8 mouse cellular contexts compared by ENCODE assay signal in the genomic region with DNA sequence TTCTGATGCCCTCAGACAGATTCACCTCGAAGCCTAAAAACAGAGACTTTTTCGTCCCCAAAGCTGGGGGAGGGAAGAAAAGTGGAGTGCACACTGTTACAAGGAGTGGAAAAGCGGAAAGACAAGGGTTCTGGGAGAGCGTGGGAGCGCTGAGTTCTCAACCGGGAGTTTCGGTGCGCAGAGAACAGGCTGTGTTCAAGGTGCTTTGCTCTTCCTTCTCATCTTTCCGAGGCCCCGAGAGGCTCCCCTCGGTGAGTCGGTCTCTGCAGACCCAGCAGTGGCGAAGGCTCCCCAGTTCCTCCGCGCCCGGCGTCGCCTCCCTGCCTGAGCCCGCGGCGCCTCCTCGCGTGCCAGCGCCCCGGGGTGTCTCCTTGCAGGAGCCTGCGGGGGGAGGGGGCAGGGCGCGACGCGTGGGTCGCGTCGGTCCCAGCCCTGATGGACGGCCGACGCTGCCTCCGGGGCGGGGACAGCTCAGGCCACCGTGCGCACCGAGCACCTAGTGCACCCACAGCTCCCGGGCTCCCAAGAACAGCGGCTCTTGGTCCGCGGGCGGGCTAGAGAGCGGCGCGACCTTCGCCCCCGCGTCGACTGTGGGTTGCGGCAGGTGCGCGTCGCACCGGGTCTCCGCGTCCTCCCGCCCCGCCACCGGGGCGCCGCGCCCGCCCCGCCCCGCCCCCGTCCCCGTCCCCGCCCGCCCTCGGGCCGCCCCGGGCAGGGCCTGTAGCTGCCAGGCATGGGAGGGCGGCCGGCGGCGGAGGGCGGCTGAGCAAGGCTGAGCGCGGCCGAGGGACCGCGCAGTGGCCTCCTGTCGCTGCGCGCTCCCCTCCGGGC. TPM values are rescaled to one million over a fixed set of nuclear protein-coding genes. Genes with fewer than 3 reads are reported as not detected.
A peak's percentile ranks its signal among the peaks of the same experiment; 100 is the strongest.
DNase-seq lines count a peak whose midpoint lies in the region; ATAC-seq and TF ChIP-seq lines count a peak whose summit lies in the region.

No protein-coding gene starts in this region.

- H3K27ac ChIP-seq in cerebellum, adult 2 months (ENCODE audit: insufficient read depth, low read length): no peak overlapping the region
- no peak overlapping the region for H3K27ac ChIP-seq in limb, embryonic 14.5 days (replicated peaks; ENCODE audit: low read depth, low read length)
- H3K27ac ChIP-seq in midbrain, embryonic 14.5 days (replicated peaks; ENCODE audit: low read depth, low read length): no peak overlapping the region
- H3K27ac ChIP-seq in testis, adult 2 months (ENCODE audit: control insufficient read depth, insufficient read depth, low read depth, low read length): peak overlapping the region; percentile 65

- H3K9me3 ChIP-seq in limb, embryonic 14.5 days (ENCODE audit: control insufficient read depth, low read length): no peaks in the 10 kb centered on the region
- H3K9me3 ChIP-seq in midbrain, embryonic 14.5 days (ENCODE audit: control insufficient read depth, low read length): no peaks in the 10 kb centered on the region

- no peaks in the 10 kb centered on the region for H3K27me3 ChIP-seq in cerebellum, adult 2 months (ENCODE audit: control insufficient read depth, insufficient read depth, low read length)
- peaks cover 52% of the 10 kb centered on the region for H3K27me3 ChIP-seq in limb, embryonic 14.5 days (ENCODE audit: control insufficient read depth, insufficient read depth, low read length)
- peaks cover 48% of the 10 kb centered on the region for H3K27me3 ChIP-seq in midbrain, embryonic 14.5 days (ENCODE audit: control insufficient read depth, insufficient read depth, low read length)
- no peaks in the 10 kb centered on the region for H3K27me3 ChIP-seq in testis, adult 2 months (ENCODE audit: control insufficient read depth, insufficient read depth, low read length)

- H3K4me1 ChIP-seq in cerebellum, adult 2 months (ENCODE audit: control insufficient read depth, insufficient read depth, low read length): no peaks in the 10 kb centered on the region
- H3K4me1 ChIP-seq in limb, embryonic 14.5 days (ENCODE audit: control insufficient read depth, insufficient read depth, low read length): peaks cover 5% of the 10 kb centered on the region; the same call in 1 of the 2 replicates
- H3K4me1 ChIP-seq in midbrain, embryonic 14.5 days (ENCODE audit: control insufficient read depth, insufficient read depth, low read length): peaks cover 12% of the 10 kb centered on the region; the same call in 1 of the 2 replicates
- H3K4me1 ChIP-seq in testis, adult 2 months (ENCODE audit: control insufficient read depth, insufficient read depth, low read length): peaks cover 3% of the 10 kb centered on the region

- TF ChIP-seq POLR2A in cerebellum, adult 2 months (IDR thresholded peaks at IDR 0.05; ENCODE audit: borderline replicate concordance, insufficient read depth, low read length): no peak
- TF ChIP-seq POLR2A in limb, embryonic 14.5 days (IDR thresholded peaks at IDR 0.05; ENCODE audit: borderline replicate concordance, extremely low read depth, insufficient read depth, insufficient read length): no peak
- TF ChIP-seq POLR2A in testis, adult 2 months (IDR thresholded peaks at IDR 0.05; ENCODE audit: control insufficient read depth, low read depth, low read length): no peak

- peak; percentile 53; the same call in 1 of the 2 replicates for ATAC-seq in limb, embryonic 14.5 days (ENCODE audit: low FRiP score, low read depth)
- ATAC-seq in midbrain, embryonic 14.5 days (ENCODE audit: low FRiP score, low TSS enrichment): peak; percentile 71

- no peak for TF ChIP-seq CTCF in cerebellum, adult 2 months (IDR thresholded peaks at IDR 0.05; ENCODE audit: borderline replicate concordance, insufficient read depth, low read depth, low read length)
- TF ChIP-seq CTCF in testis, adult 2 months (IDR thresholded peaks at IDR 0.05; ENCODE audit: control insufficient read depth, insufficient read depth, insufficient replicate concordance, low read depth, low read length): no peak

- peak overlapping the region; percentile 99 for H3K4me2 ChIP-seq in limb, embryonic 14.5 days (replicated peaks; ENCODE audit: low read depth, low read length, severe bottlenecking)
- H3K4me2 ChIP-seq in midbrain, embryonic 14.5 days (ENCODE audit: low read length): peak overlapping the region; percentile 99

- under 1% methylated on average over 82 of the region's 90 CpGs for WGBS in cerebellum, adult 2 months
- WGBS in limb, embryonic 14.5 days: 1% methylated on average over 44 of the region's 90 CpGs
- under 1% methylated on average over 71 of the region's 90 CpGs for WGBS in midbrain, embryonic 14.5 days

- peak overlapping the region; percentile 60 for H3K4me3 ChIP-seq in cerebellum, adult 2 months (replicated peaks; ENCODE audit: insufficient read depth, low read depth, low read length)
- peak overlapping the region; percentile 55 for H3K4me3 ChIP-seq in limb, embryonic 14.5 days (replicated peaks; ENCODE audit: low read length)
- peak overlapping the region; percentile 63 for H3K4me3 ChIP-seq in midbrain, embryonic 14.5 days (replicated peaks; ENCODE audit: low read depth, low read length)
- H3K4me3 ChIP-seq in testis, adult 2 months (ENCODE audit: control insufficient read depth, low read depth, low read length): peak overlapping the region; percentile 65

- peak overlapping the region; percentile 46; the same call in 1 of the 2 replicates for H3K9ac ChIP-seq in limb, embryonic 14.5 days (ENCODE audit: low read depth, low read length, severe bottlenecking)
- H3K9ac ChIP-seq in midbrain, embryonic 14.5 days (replicated peaks; ENCODE audit: low read length): peak overlapping the region; percentile 60

- H3K36me3 ChIP-seq in limb, embryonic 14.5 days (ENCODE audit: control insufficient read depth, insufficient read depth, low read length): no peaks in the 10 kb centered on the region
- H3K36me3 ChIP-seq in midbrain, embryonic 14.5 days (ENCODE audit: control insufficient read depth, insufficient read depth, low read length): no peaks in the 10 kb centered on the region
- H3K36me3 ChIP-seq in testis, adult 2 months (ENCODE audit: control insufficient read depth, insufficient read depth, low read length): no peaks in the 10 kb centered on the region

- DNase-seq in cerebellum, adult 2 months: peak; percentile 17 to 19
- DNase-seq in cerebellum, adult 8-10 months: no peak
- DNase-seq in cerebellum, postnatal 36 days: peak; percentile 20 to 21
- peak; percentile 38 for DNase-seq in gastrocnemius, postnatal 25 days
- DNase-seq in kidney, adult 11 months: peak; percentile 71
- no peak for DNase-seq in limb, embryonic 14.5 days (ENCODE audit: low spot score)
- DNase-seq in midbrain, embryonic 14.5 days: peak; percentile 66

RNA-seq across cellular contexts. Expression of gene Slc9a2, which starts 0.7 kb away (rescaled TPM):
- 0.92 and 1.4 TPM in 2 replicates for polyA plus RNA-seq in cerebellum, adult 2 months (2012; rRNA removed)
- total RNA-seq in gastrocnemius, postnatal 25 days (2021): 10 to 100 TPM; 17.9 to 25.7 TPM
- polyA plus RNA-seq in limb, embryonic 14.5 days (2012; rRNA removed): 2.7 and 3.4 TPM in 2 replicates
- polyA plus RNA-seq in limb, embryonic 14.5 days (2014; fragmentation: Nextera tagmentation; extraction: Ambion mirVana): 0.72 and 0.87 TPM in 2 replicates
- polyA plus RNA-seq in midbrain, embryonic 14.5 days (2014; fragmentation: Nextera tagmentation; extraction: Ambion mirVana): 0.05 TPM in 1 of 2 replicates, not detected in the other
- 4.9 and 6.2 TPM in 2 replicates for polyA plus RNA-seq in testis, adult 2 months (2012; rRNA removed)

Comparison
In these comparisons a context has a peak if more than half of its experiments do, and no peak if none do; other contexts are left out.
1. DNase-seq: peak in cerebellum, adult 2 months (2 of 2), cerebellum, postnatal 36 days (2 of 2), gastrocnemius, postnatal 25 days (single experiment), kidney, adult 11 months (single experiment) and midbrain, embryonic 14.5 days (single experiment); none in cerebellum, adult 8-10 months (single experiment) and limb, embryonic 14.5 days (single experiment).
2. Peak in every context shown above with its lines, with median percentiles within 50 percentile points of each other: H3K4me3 ChIP-seq.